Mouse (Mus musculus) brown adipose tissue, adult 24 weeks (tissue): ENCODE measurements around the gene Mafk. TPM values are rescaled to one million over a fixed set of nuclear protein-coding genes. Genes with fewer than 3 reads are reported as not detected.

Experiments
- H3K27ac ChIP-seq: fragments of 200-500 bp; replicated peaks from 2 replicates; pipeline ENCODE4 v1.5.1; 2012; ENCODE audit warnings: low read depth, mild to moderate bottlenecking, low read length
- H3K4me1 ChIP-seq: fragments of 200-500 bp; 2 replicates; pipeline ENCODE4 v1.6.1; 2012; ENCODE audit warnings: low read length, mixed read lengths; ENCODE audit not compliant: control insufficient read depth, insufficient read depth, insufficient read length
- H3K4me3 ChIP-seq: fragments of 200-500 bp; 2 replicates; pipeline ENCODE4 v1.5.1; 2012; ENCODE audit warnings: low read depth, mild to moderate bottlenecking, low read length, moderate library complexity; ENCODE audit not compliant: insufficient read depth
- polyA plus RNA-seq: library from polyadenylated mRNA; stranded (reverse); fragments of >200 nt; gene quantifications from 2 replicates; pipeline ENCODE4 v1.2.4, GENCODE M21; 2012; ENCODE audit not compliant: missing spikeins, insufficient read depth, insufficient read length

The Mafk gene
- polyA plus RNA-seq, 1 experiment, result 7.7 TPM

DNA sequence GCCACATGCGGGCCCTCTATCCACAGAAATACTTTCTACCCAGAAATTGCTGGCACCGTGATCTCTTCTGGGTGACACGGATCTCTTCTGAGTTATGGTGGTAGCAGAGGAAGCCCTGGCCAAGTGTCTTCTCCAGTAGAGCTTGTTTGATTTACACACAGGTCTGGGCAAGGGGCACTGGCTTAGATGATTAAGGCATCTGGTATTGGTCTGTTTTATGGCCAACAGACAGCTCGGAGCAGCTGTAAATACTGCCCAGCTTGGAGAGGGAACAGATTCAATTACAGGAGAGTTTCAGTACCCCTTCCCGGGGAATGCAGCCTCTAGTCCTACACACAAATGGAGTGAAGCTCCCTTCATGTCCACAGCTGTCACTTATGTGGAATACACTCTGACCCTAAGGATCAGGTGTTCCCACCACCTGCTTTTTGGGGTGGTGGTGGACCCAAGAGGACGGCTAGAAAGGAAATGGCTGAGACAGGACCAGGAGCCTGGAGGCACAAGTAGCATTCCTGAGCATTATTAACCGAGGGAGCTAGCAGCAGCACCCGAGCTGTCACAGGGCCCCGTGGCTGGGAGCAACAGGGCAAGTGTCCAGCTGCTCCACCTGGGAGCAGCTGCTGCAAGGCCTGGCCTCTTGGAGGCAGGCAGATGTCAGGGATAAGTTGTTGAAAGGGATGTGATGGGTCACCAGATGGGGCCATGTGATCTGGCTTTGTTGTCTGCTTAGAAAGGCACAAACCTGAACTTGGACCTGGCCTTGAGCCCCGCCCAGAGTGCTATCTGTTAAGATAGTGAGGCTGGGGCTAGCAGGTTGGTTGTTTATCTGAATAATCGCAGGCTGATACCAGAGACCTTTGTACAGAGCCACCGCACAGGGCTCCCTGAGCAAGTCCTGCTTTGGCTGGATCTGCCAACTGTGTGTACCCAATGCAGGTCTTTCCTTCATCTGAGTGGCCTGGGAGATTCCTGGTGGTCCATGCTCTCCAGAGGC lies 30.4 kb downstream of the Mafk start:
- no peak overlapping the region for H3K27ac ChIP-seq
- no peak overlapping the region for H3K4me3 ChIP-seq

DNA sequence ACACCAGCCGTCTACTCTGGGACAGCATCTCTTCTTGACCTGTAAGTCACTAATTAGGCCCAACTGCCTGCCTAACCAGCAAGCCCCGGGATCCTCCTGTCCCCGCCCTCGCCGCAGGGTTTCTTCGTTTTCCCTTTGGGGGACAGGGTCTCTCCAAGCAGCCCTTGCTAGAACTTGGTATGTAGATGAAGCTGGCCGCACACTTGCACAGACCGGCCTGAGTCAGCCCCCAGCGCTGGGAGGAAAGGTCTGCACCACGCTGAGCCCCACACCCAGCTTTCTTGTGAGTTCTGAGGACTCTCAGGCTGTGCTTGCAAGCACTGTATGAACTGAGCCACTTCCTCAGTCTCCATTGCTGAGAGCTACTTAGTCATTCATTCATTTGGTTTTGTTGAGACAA lies 33.2 kb downstream of the Mafk start:
- peaks cover 5% of the 10 kb centered on the region for H3K4me1 ChIP-seq
- H3K4me3 ChIP-seq, result no peak overlapping the region
- no peak overlapping the region for H3K27ac ChIP-seq

More for the DNA sequence above, 30.4 kb downstream of the Mafk start:
- peaks cover 5% of the 10 kb centered on the region for H3K4me1 ChIP-seq

DNA sequence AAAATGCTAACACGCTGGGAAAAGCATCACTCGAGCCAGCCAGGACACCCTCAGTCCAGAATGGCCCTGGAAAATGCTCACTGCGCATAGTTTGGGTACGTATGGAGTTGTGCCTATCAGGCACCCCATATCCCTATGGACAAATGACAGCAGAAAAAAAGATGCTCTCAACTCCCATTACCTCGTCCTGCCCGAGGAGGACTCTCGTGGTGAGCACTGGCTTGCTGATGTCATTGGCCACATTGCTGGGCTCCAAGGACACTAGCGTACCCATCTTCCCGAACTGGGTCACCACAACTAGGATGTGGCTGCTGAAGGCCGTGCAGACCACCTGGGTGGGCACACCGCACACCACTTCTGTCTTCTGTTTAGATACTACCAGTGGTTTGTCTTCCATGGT lies 34.6 kb downstream of the Mafk start:
- H3K4me1 ChIP-seq, result peaks cover 5% of the 10 kb centered on the region
- peak overlapping the region; percentile 100 for H3K4me3 ChIP-seq
- H3K27ac ChIP-seq, result no peak overlapping the region

DNA sequence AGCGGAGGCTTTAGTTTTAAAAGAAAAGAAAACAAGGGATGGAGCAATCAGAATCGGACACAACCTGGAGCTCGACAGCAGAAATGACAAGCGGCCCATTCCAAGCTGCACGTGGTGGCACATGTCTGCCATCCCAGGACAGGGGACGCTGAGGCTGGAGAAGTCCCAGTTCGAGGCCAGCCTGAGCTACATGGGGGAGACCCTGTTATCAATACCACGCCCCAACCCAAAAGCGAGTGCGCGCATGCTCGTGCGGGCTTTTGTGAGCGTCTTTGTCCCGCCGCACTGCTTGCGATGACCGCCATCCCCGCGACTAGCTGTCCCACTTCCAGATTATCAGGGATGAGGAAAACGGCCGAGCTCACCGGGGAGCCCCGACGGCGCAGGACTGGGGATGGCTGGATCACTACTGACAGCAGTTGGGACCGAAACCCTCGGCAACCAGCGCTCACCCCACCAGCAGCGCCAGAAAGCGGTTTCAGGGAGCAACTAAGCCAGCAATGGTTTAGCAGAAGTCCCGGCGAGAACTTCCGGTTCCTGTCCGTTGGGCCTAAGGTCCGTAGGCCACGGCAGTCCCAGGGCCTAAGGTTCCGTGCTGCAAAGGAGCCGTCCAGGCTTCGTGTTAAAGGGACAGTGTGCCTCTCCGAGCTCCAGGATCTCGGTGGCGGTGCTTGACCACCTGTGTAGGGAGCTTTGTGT lies 35.2 kb downstream of the Mafk start, which contains the start of the genes Gm26938 and Psmg3:
Gene Gm26938, minus strand, starts transcription at position 51 of the 699 bp plus-strand sequence.
Gene Psmg3, minus strand, starts transcription at position 529 of the 699 bp plus-strand sequence.
- Histone ChIP-seq H3K4me1 (peaks cover 5% of the 10 kb centered on the region), H3K4me3 (peak within 1 kb of the TSS; percentile 100), H3K27ac (peak within 1 kb of the TSS; percentile 74)

DNA sequence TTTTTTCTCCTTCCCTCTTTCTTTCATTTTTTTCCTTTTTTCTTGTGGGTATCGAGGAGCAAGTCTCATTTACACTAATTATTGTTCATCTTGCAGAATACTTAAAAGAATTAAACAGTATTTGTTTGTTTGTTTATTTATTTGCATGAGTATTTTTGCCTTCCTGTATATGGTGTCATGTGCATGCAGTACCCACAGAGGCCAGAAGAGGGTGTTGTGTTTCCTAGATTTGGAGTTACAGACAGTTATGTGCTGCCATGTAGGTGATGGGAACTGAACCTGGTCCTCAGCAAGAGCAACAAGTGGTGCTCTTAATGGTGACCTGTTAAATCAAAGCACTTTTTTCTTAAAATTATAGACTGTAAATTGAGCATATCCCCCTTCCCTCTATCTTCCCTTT lies 36.3 kb downstream of the Mafk start:
- Histone ChIP-seq H3K4me1 (peaks cover 5% of the 10 kb centered on the region), H3K27ac (no peak overlapping the region), H3K4me3 (no peak overlapping the region)

DNA sequence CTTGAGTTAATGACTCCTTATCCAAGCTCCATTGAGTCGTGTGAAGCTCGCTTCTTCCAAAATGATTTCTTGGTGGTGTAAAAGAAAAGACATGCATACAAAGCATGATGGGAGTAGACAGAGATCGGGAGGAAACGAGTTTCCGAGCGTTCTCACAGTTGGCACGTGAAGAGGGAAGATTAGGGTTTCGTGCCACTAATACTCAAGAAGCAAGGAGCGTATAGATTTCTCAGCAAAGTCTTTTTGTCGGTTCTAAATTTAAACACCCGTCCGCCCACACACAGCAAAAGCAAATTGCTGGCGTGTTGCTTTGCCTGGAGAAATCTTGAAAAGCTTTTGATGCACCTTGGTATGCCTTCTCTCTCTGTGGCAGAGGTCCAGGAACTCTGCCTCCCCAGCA lies 38.1 kb downstream of the Mafk start:
- no peak overlapping the region for H3K27ac ChIP-seq
- H3K4me3 ChIP-seq, result no peak overlapping the region
- peaks cover 5% of the 10 kb centered on the region for H3K4me1 ChIP-seq

DNA sequence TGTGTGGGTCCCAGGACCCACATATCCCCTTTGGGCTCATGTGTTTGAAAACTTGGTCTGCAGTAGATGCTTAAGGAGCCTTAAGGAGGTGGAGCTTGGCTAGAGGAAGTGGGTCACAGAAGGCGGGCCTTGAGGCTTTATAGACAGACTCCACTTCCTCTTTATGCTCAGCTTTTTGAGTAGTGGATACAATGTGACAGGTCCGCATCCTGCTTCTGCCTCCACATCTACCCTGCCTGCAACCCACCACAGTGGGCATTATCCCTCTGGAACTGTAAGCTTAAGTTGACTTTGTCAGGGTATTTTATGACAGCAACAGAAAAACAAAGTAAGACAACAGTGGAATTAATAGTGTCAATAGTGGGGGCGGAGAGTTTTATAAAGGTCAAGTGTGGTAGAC lies 39.4 kb downstream of the Mafk start:
- H3K4me3 ChIP-seq, result no peak overlapping the region
- peaks cover 5% of the 10 kb centered on the region for H3K4me1 ChIP-seq
- H3K27ac ChIP-seq, result no peak overlapping the region

DNA sequence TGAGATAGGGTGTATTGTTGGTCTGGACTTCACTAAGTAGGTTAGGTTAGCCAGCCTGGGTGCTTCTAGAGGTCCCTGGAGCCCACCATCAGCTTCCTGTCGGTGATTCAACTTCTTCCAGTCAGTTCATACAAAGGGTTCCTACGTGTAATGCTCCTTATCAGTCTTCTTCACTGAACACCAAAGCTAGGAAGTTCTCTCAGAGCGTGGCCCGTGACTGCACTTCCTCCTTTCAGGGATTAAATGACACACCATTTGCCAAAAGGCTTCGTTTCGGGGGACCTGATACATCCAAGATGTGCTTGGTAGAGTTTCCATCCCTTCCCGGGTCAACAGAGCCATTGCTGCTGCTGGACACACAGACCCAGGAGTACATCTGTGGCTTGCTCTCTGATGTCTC lies 40.8 kb downstream of the Mafk start:
- Histone ChIP-seq H3K4me1 (no peaks in the 10 kb centered on the region), H3K4me3 (no peak overlapping the region), H3K27ac (no peak overlapping the region)

DNA sequence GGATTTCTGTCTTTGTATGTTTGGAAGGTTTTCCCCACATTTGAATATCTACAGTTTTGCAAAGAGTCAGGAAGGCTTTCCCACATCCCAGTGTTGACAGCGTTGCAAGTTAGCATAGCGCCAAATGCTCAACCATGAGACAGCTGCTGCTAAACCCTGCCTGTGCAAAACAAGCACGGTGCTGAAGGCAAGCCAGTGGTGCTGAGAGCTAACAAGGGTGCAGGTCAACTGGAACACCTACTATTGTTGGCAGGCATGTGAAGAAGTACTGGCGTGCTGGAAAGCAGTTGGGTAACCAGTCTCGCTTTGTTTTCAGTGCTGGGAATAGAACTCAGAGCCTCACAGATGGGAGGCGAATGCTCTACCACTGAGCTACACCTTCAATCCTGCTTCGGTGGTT lies 44.4 kb downstream of the Mafk start:
- no peaks in the 10 kb centered on the region for H3K4me1 ChIP-seq
- H3K27ac ChIP-seq, result no peak overlapping the region
- no peak overlapping the region for H3K4me3 ChIP-seq

DNA sequence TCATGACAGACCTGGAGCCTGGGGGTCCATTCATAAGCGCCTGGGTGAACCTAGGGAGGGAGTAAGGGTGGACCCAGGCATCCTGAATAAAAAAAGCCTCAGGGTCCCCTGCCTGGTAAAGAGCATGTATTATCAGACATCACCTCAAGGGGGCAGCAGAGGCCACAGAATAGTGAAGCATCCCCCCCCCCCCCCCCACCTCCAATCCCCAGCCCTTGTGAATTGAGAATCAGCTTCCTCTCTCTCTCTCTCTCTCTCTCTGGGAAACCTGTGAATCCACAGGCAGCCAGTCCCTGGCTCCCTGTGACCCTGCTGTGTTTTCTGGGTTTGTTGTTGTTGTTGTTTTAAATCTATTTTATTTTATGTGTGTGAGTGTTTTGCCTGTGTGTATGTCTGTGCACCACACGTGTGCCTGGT lies 47.2 kb downstream of the Mafk start:
- no peak overlapping the region for H3K27ac ChIP-seq
- H3K4me3 ChIP-seq, result no peak overlapping the region
- H3K4me1 ChIP-seq, result no peaks in the 10 kb centered on the region

DNA sequence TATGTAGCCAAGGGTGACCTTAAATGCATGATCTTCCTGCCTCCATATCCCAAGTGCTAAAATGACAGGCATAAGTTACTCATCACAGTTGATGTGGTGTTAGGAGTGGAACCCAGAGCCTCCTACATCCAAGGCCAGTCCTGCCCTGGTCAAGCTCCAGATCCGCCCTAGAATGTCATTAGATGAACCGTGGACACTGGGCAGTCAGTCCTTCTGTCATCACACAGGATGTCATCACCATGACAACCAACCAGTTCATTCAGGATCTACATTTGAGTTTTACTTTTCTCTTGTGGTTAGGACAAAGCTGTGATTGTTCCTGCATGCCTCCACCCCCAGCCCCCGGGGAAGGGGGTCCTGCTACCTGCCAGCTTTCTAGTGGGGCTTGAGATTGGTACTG lies 47.8 kb downstream of the Mafk start:
- Histone ChIP-seq H3K27ac (no peak overlapping the region), H3K4me3 (no peak overlapping the region)

DNA sequence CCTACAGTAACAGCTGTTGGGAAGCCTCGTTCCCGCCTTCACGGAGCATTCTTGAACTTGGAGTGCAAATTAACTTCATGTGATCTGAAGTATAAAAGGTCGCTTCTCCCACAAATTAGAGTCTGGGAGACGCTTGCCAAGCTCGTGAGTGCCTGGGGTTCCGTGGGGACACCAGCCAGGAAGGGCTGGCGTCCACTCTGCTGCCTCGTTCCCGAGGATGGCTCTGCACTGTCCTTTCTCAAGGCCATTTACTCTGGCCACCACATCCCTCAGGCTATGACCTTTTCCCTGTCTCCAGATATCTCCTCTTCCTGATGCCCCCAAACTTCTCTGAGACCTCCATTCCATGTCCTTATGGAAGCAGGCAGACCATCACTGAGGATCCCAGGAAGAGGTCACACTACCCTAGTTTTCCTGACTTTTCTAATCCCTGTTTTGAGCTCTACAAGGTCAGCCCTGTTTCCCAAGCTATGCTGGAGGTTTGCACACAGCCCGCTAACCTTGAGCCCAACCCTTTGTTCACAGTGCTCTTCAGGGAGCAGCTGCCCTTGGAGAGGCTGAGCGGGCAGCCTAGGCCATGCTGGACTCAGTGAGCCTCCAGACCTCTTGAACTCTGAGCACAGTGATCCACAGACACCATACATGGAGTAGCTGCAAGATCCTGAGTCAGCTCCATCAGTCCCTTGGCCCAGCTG lies 58.5 kb downstream of the Mafk start:
- Histone ChIP-seq H3K4me1 (peaks cover 3% of the 10 kb centered on the region; the same call in 1 of the 2 replicates), H3K4me3 (no peak overlapping the region), H3K27ac (no peak overlapping the region)

More for the DNA sequence above, 47.8 kb downstream of the Mafk start:
- no peaks in the 10 kb centered on the region for H3K4me1 ChIP-seq
